Mouse (Mus musculus) midbrain, postnatal 0 days (tissue): Measurements from ENCODE around the gene CN725425. TPM values are rescaled to one million over a fixed set of nuclear protein-coding genes. Genes with fewer than 3 reads are reported as not detected.

Experiments used
- ATAC-seq: fragments of 200-750 bp; cut with Nextera tagmentation; 2 replicates; pipeline ENCODE4 v1.8.0; 2017; ENCODE audit warnings: moderate number of reproducible peaks, mild to moderate bottlenecking, moderate TSS enrichment, moderate library complexity; ENCODE audit not compliant: low FRiP score
- DNase-seq: peaks from one replicate; pipeline ENCODE4 v3.0.0-alpha.2; 2015; ENCODE audit warnings: low spot score
- H3K27ac ChIP-seq: fragments of 300-500 bp; sonication (generic); 2 replicates; pipeline ENCODE4 v1.5.1; 2014; ENCODE audit warnings: low read depth, mild to moderate bottlenecking, low read length, mixed read lengths
- H3K27me3 ChIP-seq: fragments of 300-500 bp; sonication (generic); 2 replicates; pipeline ENCODE4 v1.6.1; 2014; ENCODE audit warnings: low read length, control low read depth, mixed read lengths; ENCODE audit not compliant: insufficient read depth
- H3K36me3 ChIP-seq: fragments of 300-500 bp; sonication (generic); 2 replicates; pipeline ENCODE4 v1.6.1; 2014; ENCODE audit warnings: low read length, control low read depth, mixed read lengths; ENCODE audit not compliant: insufficient read depth
- H3K4me1 ChIP-seq: fragments of 300-500 bp; sonication (generic); 2 replicates; pipeline ENCODE4 v1.6.1; 2014; ENCODE audit warnings: mild to moderate bottlenecking, control low read depth, antibody characterized with exemption, low read length, mixed read lengths; ENCODE audit not compliant: insufficient read depth
- H3K4me2 ChIP-seq: fragments of 300-500 bp; sonication (generic); 2 replicates; pipeline ENCODE4 v1.6.1; 2014; ENCODE audit warnings: low read depth, mild to moderate bottlenecking, low read length, mixed read lengths; ENCODE audit not compliant: poor library complexity, severe bottlenecking
- H3K4me3 ChIP-seq: fragments of 300-500 bp; sonication (generic); 2 replicates; pipeline ENCODE4 v1.5.1; 2014; ENCODE audit warnings: low read depth, mild to moderate bottlenecking, low read length, moderate library complexity
- H3K9ac ChIP-seq: fragments of 300-500 bp; sonication (generic); replicated peaks from 2 replicates; pipeline ENCODE4 v1.6.1; 2014; ENCODE audit warnings: mild to moderate bottlenecking, low read length, moderate library complexity, mixed read lengths; ENCODE audit not compliant: poor library complexity, severe bottlenecking
- H3K9me3 ChIP-seq: fragments of 300-500 bp; sonication (generic); 2 replicates; pipeline ENCODE4 v1.6.1; 2016; ENCODE audit warnings: low read length, control low read depth
- CTCF ChIP-seq: IDR thresholded peaks from 2 replicates; pipeline ENCODE4 v1.5.1; 2016; ENCODE audit warnings: antibody characterized with exemption, mild to moderate bottlenecking
- WGBS: fragments of 180-500 bp; shearing (Covaris S2); extraction: QIAGEN DNeasy Blood & Tissue Kit; methylation state at CpG from one replicate; pipeline ENCODE4 v1.1.7; 2014; 5-methylcytosine and 5-hydroxymethylcytosine counted together
- polyA plus RNA-seq: library from polyadenylated mRNA; unstranded; fragments of >200 nt; fragmentation: Nextera tagmentation; extraction: Ambion mirVana; gene quantifications from 2 replicates; pipeline ENCODE4 v1.2.1, GENCODE M21; 2015
- total RNA-seq: library from RNA; depleted of rRNA; stranded (reverse); fragments of >200 nt; gene quantifications from 2 replicates; pipeline ENCODE4 v1.2.3, GENCODE M21; 2014

Gene CN725425
- total and polyA plus RNA-seq, 2 experiments from 2014 or later = 0.05 TPM; not detected in 1

GRCm38 (mm10) chr15:91167850-91168562, 31.3 kb upstream of the CN725425 start:
- DNase-seq (no peak), ATAC-seq (no peak)
- no peaks in the 10 kb centered on the region for H3K9me3 ChIP-seq
- WGBS = 93% methylated on average over 13 of the region's 13 CpGs
- H3K27ac ChIP-seq = no peak overlapping the region
- no peak for TF ChIP-seq CTCF
- H3K36me3 ChIP-seq = no peaks in the 10 kb centered on the region
- H3K27me3 ChIP-seq = no peaks in the 10 kb centered on the region
- H3K9ac ChIP-seq = no peak overlapping the region
- no peak overlapping the region for H3K4me3 ChIP-seq
- no peak overlapping the region for H3K4me2 ChIP-seq
- H3K4me1 ChIP-seq = no peaks in the 10 kb centered on the region

GRCm38 (mm10) chr15:91170602-91171328, 28.5 kb upstream of the CN725425 start:
- Histone ChIP-seq H3K4me3 (no peak overlapping the region), H3K9ac (no peak overlapping the region), H3K36me3 (no peaks in the 10 kb centered on the region), H3K4me1 (no peaks in the 10 kb centered on the region), H3K27ac (no peak overlapping the region), H3K4me2 (no peak overlapping the region), H3K9me3 (no peaks in the 10 kb centered on the region), H3K27me3 (no peaks in the 10 kb centered on the region)
- peak; percentile 49 for DNase-seq
- TF ChIP-seq CTCF = no peak
- ATAC-seq = no peak
- 54% methylated on average over 9 of the region's 9 CpGs for WGBS

- no peaks in the 10 kb centered on the region for H3K36me3 ChIP-seq
- ATAC-seq (no peak), DNase-seq (no peak)
- H3K9me3 ChIP-seq = no peaks in the 10 kb centered on the region
- H3K4me2 ChIP-seq = no peak overlapping the region
- no peak overlapping the region for H3K9ac ChIP-seq
- H3K4me3 ChIP-seq = no peak overlapping the region
- 83% methylated on average over 4 of the region's 4 CpGs for WGBS
- H3K4me1 ChIP-seq = no peaks in the 10 kb centered on the region
- H3K27ac ChIP-seq = no peak overlapping the region
- no peak for TF ChIP-seq CTCF
- no peaks in the 10 kb centered on the region for H3K27me3 ChIP-seq
Measured at GRCm38 (mm10) chr15:91171332-91171731, 28.0 kb upstream of the CN725425 start.

GRCm38 (mm10) chr15:91172193-91172592, 27.1 kb upstream of the CN725425 start:
- no peaks in the 10 kb centered on the region for H3K4me1 ChIP-seq
- H3K36me3 ChIP-seq = no peaks in the 10 kb centered on the region
- H3K9me3 ChIP-seq = no peaks in the 10 kb centered on the region
- H3K27ac ChIP-seq = no peak overlapping the region
- H3K4me3 ChIP-seq = no peak overlapping the region
- H3K9ac ChIP-seq = no peak overlapping the region
- DNase-seq (no peak), ATAC-seq (no peak)
- 77% methylated on average over 4 of the region's 4 CpGs for WGBS
- H3K4me2 ChIP-seq = no peak overlapping the region
- no peaks in the 10 kb centered on the region for H3K27me3 ChIP-seq
- no peak for TF ChIP-seq CTCF

- H3K4me1 ChIP-seq = no peaks in the 10 kb centered on the region
- no peak overlapping the region for H3K4me3 ChIP-seq
- H3K4me2 ChIP-seq = no peak overlapping the region
- WGBS = 85% methylated on average over 9 of the region's 9 CpGs
- H3K27ac ChIP-seq = no peak overlapping the region
- no peak overlapping the region for H3K9ac ChIP-seq
- no peaks in the 10 kb centered on the region for H3K9me3 ChIP-seq
- no peaks in the 10 kb centered on the region for H3K36me3 ChIP-seq
- H3K27me3 ChIP-seq = no peaks in the 10 kb centered on the region
- no peak for TF ChIP-seq CTCF
- DNase-seq = no peak
- no peak for ATAC-seq
Measured at GRCm38 (mm10) chr15:91178656-91179314, 20.5 kb upstream of the CN725425 start.
